Mouse (Mus musculus): ENCODE results near the gene Tfpi2. TPM values are rescaled to one million over a fixed set of nuclear protein-coding genes. Genes with fewer than 3 reads are reported as not detected.

Gene Tfpi2
- polyA plus RNA-seq, 1 experiment from 2014 or later, result 34.0 TPM

GRCm38 (mm10) chr6:3982661-3983284, 5.9 kb downstream of the Tfpi2 start:
- TF ChIP-seq EP300 (IDR thresholded peaks at IDR 0.05; ENCODE audit: low read depth), result no peak
- TF ChIP-seq CTCF (IDR thresholded peaks at IDR 0.05; ENCODE audit: low read depth), result no peak
- Histone ChIP-seq H3K36me3 (replicated peaks; ENCODE audit: insufficient read depth, low read length) (no peaks in the 10 kb centered on the region), H3K4me1 (ENCODE audit: insufficient read depth) (0 out of 2 replicates have a peak, but pooled peaks cover 3% of the 10 kb centered on the region), H3K9me3 (ENCODE audit: low read length) (no peaks in the 10 kb centered on the region), H3K27me3 (ENCODE audit: insufficient read depth, low read length) (no peaks in the 10 kb centered on the region), H3K4me2 (ENCODE audit: low read depth, low read length) (no peak overlapping the region), H3K27ac (ENCODE audit: low read depth) (no peak overlapping the region), H3K4me3 (ENCODE audit: low read depth, low read length) (no peak overlapping the region), H3K9ac (replicated peaks) (no peak overlapping the region)
- DNase-seq, result no peak
- WGBS (ENCODE audit: insufficient replicate concordance), result 78% methylated on average over 5 of the region's 5 CpGs
- ATAC-seq, result no peak

- peaks cover 5% of the 10 kb centered on the region; the same call in 1 of the 2 replicates for H3K4me1 ChIP-seq (ENCODE audit: insufficient read depth)
- H3K27ac ChIP-seq (ENCODE audit: low read depth), result no peak overlapping the region
- ATAC-seq, result peak; percentile 45; the same call in 1 of the 2 replicates
- H3K4me2 ChIP-seq (ENCODE audit: low read depth, low read length), result no peak overlapping the region
- TF ChIP-seq CTCF (IDR thresholded peaks at IDR 0.05; ENCODE audit: low read depth) (no peak), EP300 (IDR thresholded peaks at IDR 0.05; ENCODE audit: low read depth) (no peak)
- 45% methylated on average over 1 of the region's 1 CpGs for WGBS (ENCODE audit: insufficient replicate concordance)
- H3K4me3 ChIP-seq (ENCODE audit: low read depth, low read length), result no peak overlapping the region
- no peak for DNase-seq
- no peaks in the 10 kb centered on the region for H3K9me3 ChIP-seq (ENCODE audit: low read length)
- no peak overlapping the region for H3K9ac ChIP-seq (replicated peaks)
- H3K36me3 ChIP-seq (replicated peaks; ENCODE audit: insufficient read depth, low read length), result no peaks in the 10 kb centered on the region
- no peaks in the 10 kb centered on the region for H3K27me3 ChIP-seq (ENCODE audit: insufficient read depth, low read length)
Measured at GRCm38 (mm10) chr6:3973679-3974078, 15.0 kb downstream of the Tfpi2 start.

GRCm38 (mm10) chr6:3967676-3968626, 20.8 kb downstream of the Tfpi2 start:
- DNase-seq (peak; percentile 24), ATAC-seq (no peak)
- 23% methylated on average over 31 of the region's 31 CpGs for WGBS (ENCODE audit: insufficient replicate concordance)
- no peaks in the 10 kb centered on the region for H3K9me3 ChIP-seq (ENCODE audit: low read length)
- H3K27me3 ChIP-seq (ENCODE audit: insufficient read depth, low read length), result no peaks in the 10 kb centered on the region
- peak overlapping the region; percentile 66 for H3K4me2 ChIP-seq (ENCODE audit: low read depth, low read length)
- no peak for TF ChIP-seq EP300 (IDR thresholded peaks at IDR 0.05; ENCODE audit: low read depth)
- TF ChIP-seq CTCF (IDR thresholded peaks at IDR 0.05; ENCODE audit: low read depth), result no peak
- peak overlapping the region; percentile 32 for H3K4me3 ChIP-seq (ENCODE audit: low read depth, low read length)
- H3K27ac ChIP-seq (ENCODE audit: low read depth), result no peak overlapping the region
- H3K36me3 ChIP-seq (replicated peaks; ENCODE audit: insufficient read depth, low read length), result no peaks in the 10 kb centered on the region
- peaks cover 7% of the 10 kb centered on the region; the same call in 1 of the 2 replicates for H3K4me1 ChIP-seq (ENCODE audit: insufficient read depth)
- no peak overlapping the region for H3K9ac ChIP-seq (replicated peaks)

- H3K4me3 ChIP-seq (ENCODE audit: low read depth, low read length), result no peak overlapping the region
- 68% methylated on average over 4 of the region's 4 CpGs for WGBS (ENCODE audit: insufficient replicate concordance)
- no peaks in the 10 kb centered on the region for H3K4me1 ChIP-seq (ENCODE audit: insufficient read depth)
- no peak overlapping the region for H3K27ac ChIP-seq (ENCODE audit: low read depth)
- H3K9ac ChIP-seq (replicated peaks), result no peak overlapping the region
- H3K4me2 ChIP-seq (ENCODE audit: low read depth, low read length), result no peak overlapping the region
- TF ChIP-seq EP300 (IDR thresholded peaks at IDR 0.05; ENCODE audit: low read depth), result no peak
- TF ChIP-seq CTCF (IDR thresholded peaks at IDR 0.05; ENCODE audit: low read depth), result no peak
- H3K9me3 ChIP-seq (ENCODE audit: low read length), result no peaks in the 10 kb centered on the region
- DNase-seq (no peak), ATAC-seq (no peak)
- no peaks in the 10 kb centered on the region for H3K27me3 ChIP-seq (ENCODE audit: insufficient read depth, low read length)
- no peaks in the 10 kb centered on the region for H3K36me3 ChIP-seq (replicated peaks; ENCODE audit: insufficient read depth, low read length)
Measured at GRCm38 (mm10) chr6:3954969-3955368, 33.8 kb downstream of the Tfpi2 start.

GRCm38 (mm10) chr6:3936140-3936714, 52.5 kb downstream of the Tfpi2 start:
- ATAC-seq (no peak), DNase-seq (no peak)

GRCm38 (mm10) chr6:3935606-3936005, 53.1 kb downstream of the Tfpi2 start:
- Histone ChIP-seq H3K4me3 (ENCODE audit: low read depth, low read length) (no peak overlapping the region), H3K27me3 (ENCODE audit: insufficient read depth, low read length) (no peaks in the 10 kb centered on the region), H3K9ac (replicated peaks) (no peak overlapping the region), H3K4me1 (ENCODE audit: insufficient read depth) (no peaks in the 10 kb centered on the region), H3K9me3 (ENCODE audit: low read length) (no peaks in the 10 kb centered on the region), H3K36me3 (replicated peaks; ENCODE audit: insufficient read depth, low read length) (no peaks in the 10 kb centered on the region), H3K27ac (ENCODE audit: low read depth) (no peak overlapping the region), H3K4me2 (ENCODE audit: low read depth, low read length) (no peak overlapping the region)
- DNase-seq, result no peak
- 70% methylated on average over 2 of the region's 2 CpGs for WGBS (ENCODE audit: insufficient replicate concordance)
- ATAC-seq, result no peak
- TF ChIP-seq CTCF (IDR thresholded peaks at IDR 0.05; ENCODE audit: low read depth), result no peak

More at GRCm38 (mm10) chr6:3936140-3936714, 52.5 kb downstream of the Tfpi2 start:
- Histone ChIP-seq H3K36me3 (replicated peaks; ENCODE audit: insufficient read depth, low read length) (no peaks in the 10 kb centered on the region), H3K27ac (ENCODE audit: low read depth) (no peak overlapping the region), H3K9ac (replicated peaks) (no peak overlapping the region), H3K4me2 (ENCODE audit: low read depth, low read length) (no peak overlapping the region), H3K27me3 (ENCODE audit: insufficient read depth, low read length) (no peaks in the 10 kb centered on the region), H3K4me1 (ENCODE audit: insufficient read depth) (no peaks in the 10 kb centered on the region), H3K9me3 (ENCODE audit: low read length) (no peaks in the 10 kb centered on the region), H3K4me3 (ENCODE audit: low read depth, low read length) (no peak overlapping the region)
- 30% methylated on average over 1 of the region's 1 CpGs for WGBS (ENCODE audit: insufficient replicate concordance)
- TF ChIP-seq CTCF (IDR thresholded peaks at IDR 0.05; ENCODE audit: low read depth), result no peak

Data from liver, postnatal 0 days (tissue).